Mouse (Mus musculus) MEL (cell line): ENCODE data around the gene Mea1.

Experiments
- GATA1 ChIP-seq: IDR thresholded peaks from 2 replicates; pipeline ENCODE4 v1.6.1; 2011; ENCODE audit warnings: low read depth, low read length, improper control_type of control experiment
- TAL1 ChIP-seq: IDR thresholded peaks from 2 replicates; pipeline ENCODE4 v1.6.1; 2012; ENCODE audit warnings: mild to moderate bottlenecking, inconsistent platforms, low read length, moderate library complexity, mixed read lengths
- USF2 ChIP-seq, 2 experiments: IDR thresholded peaks; 2 replicates each; pipeline ENCODE4 v1.6.1; 2011 to 2012; ENCODE audit warnings: improper control_type of control experiment in 2 of 2, low read length in 2 of 2, borderline replicate concordance in 1 of 2, inconsistent platforms in 1 of 2, low read depth in 1 of 2, mild to moderate bottlenecking in 1 of 2; ENCODE audit not compliant: insufficient read depth in 1 of 2

DNA sequence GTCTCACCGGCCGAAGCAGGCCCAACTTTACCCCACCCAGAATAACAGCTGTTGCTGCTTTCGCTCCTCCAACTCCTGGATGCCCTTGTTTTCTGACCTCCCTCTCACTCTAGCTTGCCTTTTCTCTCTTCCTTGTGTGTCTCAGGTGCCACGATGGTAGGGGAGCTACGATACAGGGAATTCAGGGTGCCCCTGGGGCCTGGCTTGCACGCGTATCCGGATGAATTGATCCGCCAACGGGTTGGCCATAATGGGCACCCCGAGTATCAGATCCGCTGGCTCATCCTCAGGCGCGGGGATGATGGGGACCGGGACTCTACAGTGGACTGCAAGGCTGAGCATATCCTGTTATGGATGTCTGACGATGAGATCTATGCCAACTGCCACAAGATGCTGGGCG is 27.3 kb upstream of the Mea1 start:
- TF ChIP-seq USF2 (IDR thresholded peaks at IDR 0.05; ENCODE audit: borderline replicate concordance in 1 of 2, insufficient read depth in 1 of 2, low read depth in 1 of 2, low read length in 2 of 2) = no peak
- TF ChIP-seq GATA1 = no peak
- TF ChIP-seq TAL1 = no peak
